Mouse (Mus musculus) small intestine, adult 2 months (tissue): Measurements from ENCODE around the gene Il5ra.

ENCODE experiments used
- CTCF ChIP-seq: fragments of 200-500 bp; IDR thresholded peaks from 2 replicates; pipeline ENCODE4 v1.5.1; 2012; ENCODE audit warnings: low read depth, mild to moderate bottlenecking, control low read depth, inconsistent platforms, low read length, moderate library complexity, mixed read lengths; ENCODE audit not compliant: insufficient replicate concordance, insufficient read length; ENCODE audit errors: extremely low read depth
- POLR2A ChIP-seq: fragments of 200-500 bp; IDR thresholded peaks from 2 replicates; pipeline ENCODE4 v1.6.1; 2012; ENCODE audit warnings: low read depth, mild to moderate bottlenecking, control low read depth, inconsistent platforms, low read length, moderate library complexity

DNA sequence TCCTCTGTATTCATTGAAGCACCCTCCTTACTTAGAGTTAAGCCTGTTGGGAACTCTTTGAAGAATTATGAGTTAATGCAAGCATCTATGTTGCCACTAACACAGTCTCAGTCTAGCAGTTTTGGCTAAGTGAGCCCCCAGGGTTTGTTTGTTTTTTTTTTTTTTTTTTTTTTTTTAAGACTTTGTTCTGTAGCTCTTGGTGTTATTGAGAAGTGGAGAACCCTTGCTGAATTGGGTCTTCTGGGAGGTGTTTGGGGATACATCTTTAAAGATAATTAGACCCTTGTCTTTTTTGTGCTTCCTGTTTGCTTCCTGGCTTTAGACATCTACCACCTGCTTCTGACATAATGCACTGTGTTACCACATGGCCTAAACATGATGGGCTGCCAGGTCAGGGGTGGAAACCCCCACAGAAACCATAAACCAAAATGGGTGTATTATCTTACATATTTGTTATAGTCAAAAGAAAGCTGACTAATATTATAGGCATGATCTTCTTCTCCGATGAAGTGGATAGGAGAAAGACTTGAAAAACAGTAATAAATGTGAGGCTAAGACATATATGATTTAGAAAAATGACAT is 8.5 kb downstream of the Il5ra start:
- TF ChIP-seq POLR2A (no peak), CTCF (no peak)
